Mouse (Mus musculus) thymus, adult 2 months (tissue): ENCODE results near the gene Iqch.

ENCODE experiments used
- CTCF ChIP-seq: fragments of 200-500 bp; IDR thresholded peaks from 2 replicates; pipeline ENCODE4 v1.5.1; 2012; ENCODE audit warnings: mild to moderate bottlenecking, control low read depth, low read length, moderate library complexity, borderline replicate concordance; ENCODE audit not compliant: control insufficient read depth, poor library complexity, insufficient read depth; ENCODE audit errors: extremely low read depth
- POLR2A ChIP-seq: fragments of 200-500 bp; IDR thresholded peaks from 2 replicates; pipeline ENCODE4 v1.6.1; 2012; ENCODE audit warnings: mild to moderate bottlenecking, low read length, control low read depth, moderate library complexity; ENCODE audit not compliant: control insufficient read depth, poor library complexity, insufficient read depth; ENCODE audit errors: extremely low read depth

DNA sequence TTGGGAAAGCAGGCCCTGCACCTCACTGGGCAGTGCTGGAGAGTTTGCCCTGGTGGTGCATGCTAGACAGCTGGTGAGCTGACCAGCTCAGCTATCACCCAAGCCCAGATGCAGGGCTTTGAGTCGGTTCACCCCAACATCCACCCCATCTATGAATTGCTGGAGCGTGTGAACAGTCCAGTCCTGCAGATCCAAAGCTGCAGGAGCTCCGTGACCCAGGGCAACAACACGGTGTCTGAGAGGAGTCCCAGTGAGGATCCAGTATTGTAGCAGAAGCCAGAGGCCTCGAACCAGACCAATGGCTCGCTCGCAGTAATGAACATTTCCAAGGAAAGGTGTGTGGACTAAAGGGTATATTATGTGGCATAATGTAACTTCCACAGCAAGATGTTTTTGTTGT lies 61.0 kb downstream of the Iqch start:
- TF ChIP-seq POLR2A (no peak), CTCF (no peak)
